Mouse (Mus musculus) liver, embryonic 13.5 days (tissue): ENCODE data around the gene Cfap99. TPM values are rescaled to one million over a fixed set of nuclear protein-coding genes. Genes with fewer than 3 reads are reported as not detected.

Experiments
- ATAC-seq: fragments of 200-750 bp; cut with Nextera tagmentation; 2 replicates; pipeline ENCODE4 v1.8.0; 2017; ENCODE audit warnings: low read depth, mild to moderate bottlenecking, moderate number of reproducible peaks, moderate library complexity
- DNase-seq: peaks from one replicate; pipeline ENCODE4 v3.0.0; 2022
- H3K27ac ChIP-seq: fragments of 300-500 bp; sonication (generic); 2 replicates; pipeline ENCODE4 v1.5.1; 2015; ENCODE audit warnings: moderate library complexity, mild to moderate bottlenecking, inconsistent platforms
- H3K27me3 ChIP-seq: fragments of 300-500 bp; sonication (generic); 2 replicates; pipeline ENCODE4 v1.6.1; 2015; ENCODE audit warnings: mild to moderate bottlenecking, inconsistent platforms
- H3K36me3 ChIP-seq: fragments of 300-500 bp; sonication (generic); 2 replicates; pipeline ENCODE4 v1.6.1; 2015; ENCODE audit warnings: mild to moderate bottlenecking, inconsistent platforms
- H3K4me1 ChIP-seq: fragments of 300-500 bp; sonication (generic); replicated peaks from 2 replicates; pipeline ENCODE4 v1.6.1; 2015; ENCODE audit warnings: inconsistent platforms
- H3K4me2 ChIP-seq: fragments of 300-500 bp; sonication (generic); 2 replicates; pipeline ENCODE4 v1.6.1; 2015; ENCODE audit warnings: inconsistent platforms, mild to moderate bottlenecking, moderate library complexity
- H3K4me3 ChIP-seq: fragments of 300-500 bp; sonication (generic); replicated peaks from 2 replicates; pipeline ENCODE4 v1.5.1; 2015; ENCODE audit warnings: mild to moderate bottlenecking, inconsistent platforms
- H3K9ac ChIP-seq: fragments of 300-500 bp; sonication (generic); 2 replicates; pipeline ENCODE4 v1.6.1; 2015; ENCODE audit warnings: mild to moderate bottlenecking, inconsistent platforms
- H3K9me3 ChIP-seq: fragments of 300-500 bp; sonication (generic); replicated peaks from 2 replicates; pipeline ENCODE4 v1.6.1; 2016; ENCODE audit warnings: inconsistent platforms
- WGBS: fragments of 180-500 bp; shearing (Covaris S2); methylation state at CpG from one replicate; pipeline ENCODE4 v1.1.7; 2015; ENCODE audit not compliant: insufficient replicate concordance; 5-methylcytosine and 5-hydroxymethylcytosine counted together
- polyA plus RNA-seq: library from polyadenylated mRNA; unstranded; fragments of >200 nt; fragmentation: Nextera tagmentation; extraction: Ambion mirVana; gene quantifications from 2 replicates; pipeline ENCODE4 v1.2.1, GENCODE M21; 2015

Gene Cfap99
- polyA plus RNA-seq, 1 experiment from 2014 or later, result not detected

DNA sequence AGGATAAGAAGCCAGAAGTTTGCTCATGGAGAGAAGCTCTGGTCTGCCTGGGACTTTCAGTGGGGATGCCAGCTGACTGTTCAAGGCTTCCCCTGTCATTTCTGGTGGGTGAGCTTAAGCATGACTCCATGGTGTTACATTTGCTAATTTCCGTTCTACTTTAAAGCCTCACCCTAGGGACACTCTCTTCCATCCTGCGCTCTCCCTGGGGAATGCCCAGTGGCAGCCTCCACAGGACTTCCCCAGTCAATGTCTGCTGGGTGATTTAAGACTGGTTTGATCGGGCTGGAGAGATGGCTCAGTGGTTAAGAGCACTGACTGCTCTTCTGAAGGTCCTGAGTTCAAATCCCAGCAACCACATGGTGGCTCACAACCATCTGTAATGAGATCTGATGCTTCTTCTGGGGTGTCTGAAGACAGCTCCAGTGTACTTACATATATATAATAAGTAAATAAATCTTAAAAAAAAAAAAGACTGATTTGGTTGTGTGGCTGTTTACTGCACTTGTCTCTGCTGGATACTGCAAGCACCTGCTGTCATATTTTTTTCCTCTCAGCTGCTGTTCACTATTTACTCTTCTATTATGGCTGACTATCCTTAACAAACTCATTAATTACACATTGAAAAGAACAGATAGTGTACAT, 29.1 kb upstream of the Cfap99 start:
- WGBS, result 54% methylated on average over 3 of the region's 3 CpGs
- ATAC-seq, result no peak

DNA sequence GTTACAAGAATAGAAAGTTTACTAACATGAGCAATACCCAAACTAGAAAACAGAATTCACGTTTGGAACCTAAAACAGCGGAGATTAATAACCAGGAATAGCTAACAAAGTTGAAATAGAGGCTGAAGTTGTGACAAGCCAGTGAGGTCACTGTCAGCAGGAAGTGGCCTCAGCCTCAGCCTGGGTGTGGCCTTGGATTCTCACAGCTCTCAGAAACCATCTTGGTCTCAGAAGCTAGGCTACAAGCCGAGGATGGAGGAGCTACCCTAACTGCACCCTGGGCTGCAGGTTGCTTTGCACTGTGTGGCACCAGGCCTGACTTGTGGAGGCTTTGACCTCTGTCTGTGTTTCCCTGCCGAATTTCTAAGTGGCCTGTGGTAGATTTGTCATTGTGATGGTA, 22.3 kb upstream of the Cfap99 start:
- no peaks in the 10 kb centered on the region for H3K9me3 ChIP-seq
- 45% methylated on average over 4 of the region's 4 CpGs for WGBS
- H3K4me2 ChIP-seq, result no peak overlapping the region

More for the DNA sequence above, 29.1 kb upstream of the Cfap99 start:
- Histone ChIP-seq H3K4me2 (no peak overlapping the region), H3K27me3 (no peaks in the 10 kb centered on the region), H3K36me3 (no peaks in the 10 kb centered on the region), H3K4me1 (no peaks in the 10 kb centered on the region), H3K27ac (no peak overlapping the region), H3K9ac (no peak overlapping the region), H3K9me3 (no peaks in the 10 kb centered on the region), H3K4me3 (no peak overlapping the region)
- no peak for DNase-seq

DNA sequence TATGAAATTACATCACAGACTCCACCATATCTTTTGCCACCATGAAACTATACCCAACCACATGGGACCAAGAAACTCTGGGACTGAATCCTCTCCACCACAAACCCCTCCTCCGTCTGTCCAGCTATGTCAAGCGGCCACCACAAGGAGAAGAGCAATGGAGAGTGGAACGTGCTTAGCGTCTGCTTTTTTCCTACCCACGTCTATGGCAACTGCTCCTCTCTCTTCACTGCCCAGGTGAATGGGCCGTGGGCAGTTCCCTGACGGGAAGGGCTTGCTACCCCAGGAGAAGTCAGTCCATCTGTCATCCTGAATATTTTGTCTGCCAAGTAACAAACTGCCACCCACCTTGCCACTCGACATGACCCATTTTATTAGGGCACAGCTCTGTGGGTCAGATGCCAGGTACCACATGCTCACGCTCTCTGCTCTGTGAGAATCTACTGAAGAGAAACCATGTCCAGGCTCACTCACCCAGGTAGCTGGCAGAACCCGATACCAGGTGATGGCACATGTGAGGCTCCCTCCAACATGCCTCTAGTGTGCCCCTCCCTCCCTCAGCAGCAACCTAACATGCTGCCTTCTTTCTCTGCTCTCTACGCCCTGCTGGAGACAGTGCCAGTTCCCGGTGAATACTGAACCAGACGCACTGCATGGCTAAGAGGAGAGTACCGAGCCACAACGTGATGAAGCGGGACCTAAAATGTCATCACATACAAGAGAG, 19.0 kb upstream of the Cfap99 start:
- Histone ChIP-seq H3K4me2 (peak overlapping the region; percentile 43), H3K27me3 (no peaks in the 10 kb centered on the region), H3K9me3 (no peaks in the 10 kb centered on the region), H3K4me3 (no peak overlapping the region), H3K27ac (no peak overlapping the region), H3K36me3 (no peaks in the 10 kb centered on the region), H3K9ac (no peak overlapping the region), H3K4me1 (peaks cover 22% of the 10 kb centered on the region)
- WGBS, result 65% methylated on average over 16 of the region's 16 CpGs
- DNase-seq, result no peak
- ATAC-seq, result peak; percentile 57

More for the DNA sequence above, 22.3 kb upstream of the Cfap99 start:
- H3K4me1 ChIP-seq, result peaks cover 20% of the 10 kb centered on the region
- no peak overlapping the region for H3K4me3 ChIP-seq
- no peaks in the 10 kb centered on the region for H3K27me3 ChIP-seq
- no peak overlapping the region for H3K27ac ChIP-seq
- ATAC-seq, result no peak
- no peak for DNase-seq
- no peaks in the 10 kb centered on the region for H3K36me3 ChIP-seq
- no peak overlapping the region for H3K9ac ChIP-seq

DNA sequence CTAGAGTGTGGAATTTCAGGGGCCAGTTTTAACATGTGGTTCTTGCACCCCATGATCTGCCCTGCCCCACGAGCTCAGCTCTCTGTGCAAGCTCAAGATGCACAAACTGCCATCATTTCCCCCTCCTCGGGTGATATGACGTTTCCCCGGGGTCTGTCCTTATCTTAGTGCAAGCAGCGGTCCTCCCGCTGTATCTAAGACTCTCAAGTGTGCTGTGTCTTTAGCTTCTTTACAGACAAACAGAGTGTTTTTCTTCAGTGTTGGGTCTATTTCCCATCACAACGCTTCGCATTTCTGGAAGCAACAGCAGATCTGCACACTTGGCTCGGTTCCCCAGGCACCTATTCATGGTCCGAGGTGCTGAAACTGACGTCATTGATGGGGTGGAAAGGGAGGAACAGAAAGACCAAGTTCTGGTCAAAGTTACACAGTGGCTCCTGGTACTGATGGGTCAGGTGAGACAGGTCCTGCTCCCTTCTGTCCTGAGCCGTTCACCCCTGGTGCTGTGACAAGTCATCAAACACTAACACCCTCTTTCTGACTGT, 18.4 kb upstream of the Cfap99 start:
- Histone ChIP-seq H3K36me3 (no peaks in the 10 kb centered on the region), H3K4me2 (peak overlapping the region; percentile 43), H3K27ac (no peak overlapping the region), H3K4me1 (peaks cover 22% of the 10 kb centered on the region), H3K27me3 (no peaks in the 10 kb centered on the region), H3K9me3 (no peaks in the 10 kb centered on the region), H3K4me3 (no peak overlapping the region), H3K9ac (no peak overlapping the region)
- ATAC-seq (peak; percentile 73), DNase-seq (peak; percentile 24)
- WGBS, result 21% methylated on average over 12 of the region's 12 CpGs

DNA sequence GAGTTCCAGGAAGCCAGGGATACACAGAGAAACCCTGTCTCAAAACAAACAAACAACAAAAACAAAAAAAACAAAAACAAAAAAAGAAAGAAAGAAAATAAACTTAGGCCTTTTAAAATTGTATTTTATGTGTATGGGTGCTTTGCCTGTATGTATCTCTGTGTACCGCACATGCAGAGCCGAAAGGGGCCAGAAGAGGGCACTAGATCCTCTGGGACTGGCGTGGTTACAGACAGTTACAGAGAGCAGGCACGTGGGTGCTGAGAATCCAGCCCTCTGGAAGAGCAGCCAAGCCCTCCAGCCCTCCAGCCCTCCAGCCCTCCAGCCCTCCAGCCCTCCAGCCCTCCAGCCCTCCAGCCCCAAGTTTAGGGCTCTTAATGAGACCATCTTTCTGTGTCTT, 16.7 kb upstream of the Cfap99 start:
- ATAC-seq, result no peak
- Histone ChIP-seq H3K9me3 (no peaks in the 10 kb centered on the region), H3K9ac (no peak overlapping the region), H3K27ac (no peak overlapping the region), H3K4me2 (no peak overlapping the region), H3K4me3 (no peak overlapping the region), H3K36me3 (no peaks in the 10 kb centered on the region), H3K27me3 (no peaks in the 10 kb centered on the region), H3K4me1 (peaks cover 22% of the 10 kb centered on the region)
- WGBS, result 14% methylated on average over 4 of the region's 4 CpGs
- DNase-seq, result peak; percentile 34

DNA sequence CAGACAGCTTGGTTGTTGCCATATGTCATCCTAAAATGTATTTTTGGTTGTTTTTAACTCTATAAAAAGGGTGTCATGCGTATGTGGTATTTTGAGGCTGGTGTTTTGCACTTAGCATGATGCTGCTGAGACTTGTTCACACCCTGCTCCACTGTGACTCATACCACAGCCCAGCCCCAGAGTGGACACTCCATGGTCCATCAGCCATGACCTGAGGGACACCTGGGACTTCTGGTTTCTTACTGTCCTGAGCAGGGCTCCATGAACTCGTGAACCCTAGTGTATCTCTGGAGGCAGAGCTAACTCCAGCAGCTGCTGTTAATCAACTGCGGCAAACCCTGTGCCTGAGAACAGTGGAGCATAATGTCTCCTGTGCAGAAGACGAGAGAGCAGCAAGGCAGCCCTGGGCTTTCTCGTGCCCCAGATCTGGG, 15.1 kb upstream of the Cfap99 start:
- H3K27ac ChIP-seq, result no peak overlapping the region
- H3K27me3 ChIP-seq, result no peaks in the 10 kb centered on the region
- DNase-seq, result no peak
- peaks cover 22% of the 10 kb centered on the region for H3K4me1 ChIP-seq
- no peak for ATAC-seq
- no peaks in the 10 kb centered on the region for H3K36me3 ChIP-seq
- no peaks in the 10 kb centered on the region for H3K9me3 ChIP-seq
- no peak overlapping the region for H3K4me2 ChIP-seq
- no peak overlapping the region for H3K9ac ChIP-seq
- 69% methylated on average over 5 of the region's 5 CpGs for WGBS
- H3K4me3 ChIP-seq, result no peak overlapping the region

DNA sequence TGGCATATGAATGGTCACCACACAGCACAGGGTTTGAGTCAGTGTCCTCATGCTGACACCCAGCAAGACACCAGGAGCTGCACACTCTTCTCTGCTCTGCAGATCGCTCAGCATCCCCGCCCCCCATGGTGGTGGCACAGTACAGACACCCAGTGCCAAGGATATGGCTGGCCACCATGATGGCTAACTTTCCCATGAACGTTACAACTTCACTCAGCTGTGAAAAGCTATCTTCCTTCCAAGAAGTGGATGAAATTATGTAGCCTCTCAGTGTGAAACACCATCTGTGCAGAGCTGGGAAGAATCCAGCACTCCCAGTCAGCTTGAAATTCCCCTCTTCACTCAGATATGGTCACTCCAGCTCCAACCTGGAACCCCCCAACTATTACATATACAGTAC, 14.1 kb upstream of the Cfap99 start:
- H3K4me1 ChIP-seq, result peaks cover 19% of the 10 kb centered on the region
- H3K9me3 ChIP-seq, result no peaks in the 10 kb centered on the region
- H3K4me3 ChIP-seq, result no peak overlapping the region
- WGBS, result 61% methylated on average over 3 of the region's 3 CpGs
- no peaks in the 10 kb centered on the region for H3K36me3 ChIP-seq
- H3K4me2 ChIP-seq, result no peak overlapping the region
- no peak overlapping the region for H3K9ac ChIP-seq
- H3K27me3 ChIP-seq, result no peaks in the 10 kb centered on the region
- DNase-seq, result no peak
- H3K27ac ChIP-seq, result no peak overlapping the region
- ATAC-seq, result no peak

DNA sequence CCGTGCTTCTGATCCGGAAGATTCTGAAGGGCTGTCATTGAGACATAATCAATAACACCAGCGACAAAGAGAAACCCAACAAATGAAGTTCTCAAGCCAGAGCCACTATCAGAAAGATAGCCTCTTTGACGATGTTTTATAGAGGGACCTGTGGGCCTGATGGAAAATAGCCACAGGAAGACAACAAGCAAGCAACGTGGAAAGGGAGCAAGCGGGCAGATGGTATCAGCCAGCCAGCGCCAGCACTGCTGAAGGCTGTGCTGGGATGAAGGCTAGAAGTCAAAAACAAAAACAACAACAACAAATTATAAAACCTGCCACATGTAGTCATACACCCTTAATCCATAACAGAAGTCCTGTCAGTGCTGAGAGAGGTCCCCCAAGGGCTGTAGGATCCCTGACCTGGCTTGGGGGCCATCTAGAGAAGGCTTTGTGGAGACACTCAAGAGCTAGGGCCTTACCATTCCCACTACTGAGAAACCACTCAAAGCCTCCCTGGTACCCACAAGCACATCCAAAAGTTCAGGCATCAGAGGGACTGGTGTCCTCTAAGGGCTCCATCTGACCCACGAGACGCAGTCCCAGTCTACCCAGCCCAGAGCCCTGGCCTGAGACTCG, 13.6 kb upstream of the Cfap99 start:
- Histone ChIP-seq H3K4me1 (peaks cover 14% of the 10 kb centered on the region), H3K4me2 (no peak overlapping the region), H3K9ac (no peak overlapping the region), H3K27me3 (peaks cover 2% of the 10 kb centered on the region; the same call in 1 of the 2 replicates), H3K4me3 (no peak overlapping the region), H3K9me3 (no peaks in the 10 kb centered on the region), H3K36me3 (no peaks in the 10 kb centered on the region), H3K27ac (no peak overlapping the region)
- no peak for ATAC-seq
- no peak for DNase-seq
- 69% methylated on average over 10 of the region's 10 CpGs for WGBS

DNA sequence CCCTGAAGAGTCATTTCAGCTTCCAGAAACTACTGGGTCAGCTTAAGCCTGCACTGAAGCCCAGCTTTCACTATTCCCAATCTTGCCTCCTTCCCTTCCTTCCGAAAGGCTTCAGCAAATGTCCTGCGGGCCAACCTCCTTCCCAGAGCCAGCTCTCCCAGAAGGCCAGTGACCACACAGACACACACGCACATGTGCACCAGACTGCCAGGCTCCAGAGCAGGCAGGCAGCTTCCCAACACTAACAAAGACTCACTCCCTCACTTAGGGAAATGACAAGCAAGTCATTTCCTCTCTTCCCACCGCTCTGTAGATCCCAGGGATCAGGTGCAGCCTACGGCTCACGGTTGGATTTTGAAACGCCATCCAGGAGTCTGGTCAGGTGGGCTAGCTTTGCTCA, 12.2 kb upstream of the Cfap99 start:
- ATAC-seq (no peak), DNase-seq (no peak)
- H3K4me2 ChIP-seq, result no peak overlapping the region
- no peak overlapping the region for H3K4me3 ChIP-seq
- no peaks in the 10 kb centered on the region for H3K9me3 ChIP-seq
- 0 out of 2 replicates have a peak, but pooled peaks cover under 1% of the 10 kb centered on the region for H3K4me1 ChIP-seq
- no peak overlapping the region for H3K27ac ChIP-seq
- peaks cover 3% of the 10 kb centered on the region; the same call in 1 of the 2 replicates for H3K27me3 ChIP-seq
- 60% methylated on average over 7 of the region's 7 CpGs for WGBS
- H3K36me3 ChIP-seq, result no peaks in the 10 kb centered on the region
- no peak overlapping the region for H3K9ac ChIP-seq

DNA sequence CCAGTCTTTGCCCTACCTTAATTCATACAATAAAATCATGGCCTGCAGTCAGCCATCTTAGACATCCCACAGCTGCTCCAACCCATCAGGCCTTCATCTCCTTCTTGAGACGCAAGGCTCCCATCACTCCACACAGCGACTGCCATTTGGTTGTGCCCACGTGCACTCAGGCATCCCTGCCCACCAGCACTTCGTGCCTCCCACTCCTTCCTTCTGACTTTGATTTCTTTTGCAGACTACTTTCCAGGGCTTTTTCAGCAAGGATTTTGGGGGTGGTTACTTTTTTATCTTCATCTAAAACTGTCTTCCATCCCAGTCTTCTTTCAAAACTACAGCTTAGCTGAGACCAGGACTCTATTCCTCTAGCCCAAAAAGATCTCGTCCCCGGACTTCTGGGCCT, 11.7 kb upstream of the Cfap99 start:
- DNase-seq, result no peak

DNA sequence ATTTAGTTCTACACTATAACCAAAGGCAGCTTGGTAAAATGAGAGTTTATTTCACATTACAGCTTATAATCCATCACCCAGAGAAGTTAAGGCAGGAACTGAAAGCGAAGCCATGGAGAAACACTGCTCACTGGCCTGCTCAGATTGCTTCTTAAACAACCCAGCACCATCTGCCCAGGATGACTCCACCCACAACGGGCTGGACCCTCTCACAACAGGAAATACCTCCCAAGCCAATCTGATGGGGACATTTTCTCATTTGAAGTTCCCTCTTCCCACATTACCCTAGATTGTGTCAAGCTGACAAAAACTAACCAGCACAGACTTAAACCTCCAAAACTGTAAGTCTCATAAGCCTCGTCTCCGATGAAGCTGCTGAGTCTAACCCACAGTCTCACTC, 10.3 kb upstream of the Cfap99 start:
- DNase-seq (no peak), ATAC-seq (no peak)

More for the DNA sequence above, 11.7 kb upstream of the Cfap99 start:
- no peak for ATAC-seq
- no peak overlapping the region for H3K4me3 ChIP-seq
- no peaks in the 10 kb centered on the region for H3K36me3 ChIP-seq
- H3K9ac ChIP-seq, result no peak overlapping the region
- H3K4me1 ChIP-seq, result no peaks in the 10 kb centered on the region
- H3K4me2 ChIP-seq, result no peak overlapping the region
- peaks cover 3% of the 10 kb centered on the region; the same call in 1 of the 2 replicates for H3K27me3 ChIP-seq
- H3K27ac ChIP-seq, result no peak overlapping the region
- H3K9me3 ChIP-seq, result no peaks in the 10 kb centered on the region
- WGBS, result 66% methylated on average over 6 of the region's 6 CpGs

More for the DNA sequence above, 10.3 kb upstream of the Cfap99 start:
- WGBS, result 36% methylated on average over 4 of the region's 4 CpGs
- Histone ChIP-seq H3K4me1 (no peaks in the 10 kb centered on the region), H3K27me3 (peaks cover 7% of the 10 kb centered on the region; the same call in 1 of the 2 replicates), H3K4me3 (no peak overlapping the region), H3K9me3 (no peaks in the 10 kb centered on the region), H3K4me2 (no peak overlapping the region), H3K36me3 (no peaks in the 10 kb centered on the region), H3K27ac (no peak overlapping the region), H3K9ac (no peak overlapping the region)
